Mouse (Mus musculus): Measurements from ENCODE around the gene Abraxas1. TPM values are rescaled to one million over a fixed set of nuclear protein-coding genes. Genes with fewer than 3 reads are reported as not detected.

Gene Abraxas1
- polyA plus RNA-seq, 1 experiment = not detected

DNA sequence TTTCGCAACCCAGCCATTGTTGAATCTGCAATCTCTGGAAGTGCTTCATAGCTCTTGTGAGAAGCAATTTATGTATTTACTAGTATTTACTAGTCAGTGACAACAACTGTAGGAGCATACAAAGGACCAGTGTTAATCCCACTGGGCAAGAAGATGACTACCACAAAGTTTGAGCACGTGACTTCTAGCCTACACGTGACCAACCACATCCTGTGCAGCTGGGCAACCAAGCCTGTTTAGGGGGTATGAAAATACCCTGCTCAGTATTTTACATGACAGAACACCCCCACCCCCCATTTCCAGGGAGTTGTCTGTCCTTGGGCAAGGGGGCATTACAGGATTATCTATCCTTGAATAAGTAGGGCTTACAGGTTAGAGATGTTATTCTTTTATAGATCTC, 35.8 kb upstream of the Abraxas1 start:
- TF ChIP-seq POLR2A (IDR thresholded peaks at IDR 0.05; ENCODE audit: insufficient read depth, low read depth, low read length) (no peak), CTCF (IDR thresholded peaks at IDR 0.05; ENCODE audit: insufficient read depth, low read depth, low read length) (no peak)
- no peak overlapping the region for H3K27ac ChIP-seq (ENCODE audit: insufficient read depth, low read depth, low read length)
- no peak overlapping the region for H3K4me3 ChIP-seq (ENCODE audit: insufficient read depth, low read depth, low read length)
- 91% methylated on average over 3 of the region's 3 CpGs for WGBS
- no peaks in the 10 kb centered on the region for H3K4me1 ChIP-seq (ENCODE audit: control insufficient read depth, insufficient read depth, low read length)

GRCm38 (mm10) chr5:100853963-100854362, 33.2 kb upstream of the Abraxas1 start:
- WGBS = 88% methylated on average over 4 of the region's 4 CpGs
- no peak overlapping the region for H3K27ac ChIP-seq (ENCODE audit: insufficient read depth, low read depth, low read length)
- TF ChIP-seq POLR2A (IDR thresholded peaks at IDR 0.05; ENCODE audit: insufficient read depth, low read depth, low read length) (no peak), CTCF (IDR thresholded peaks at IDR 0.05; ENCODE audit: insufficient read depth, low read depth, low read length) (no peak)
- no peak overlapping the region for H3K4me3 ChIP-seq (ENCODE audit: insufficient read depth, low read depth, low read length)
- no peaks in the 10 kb centered on the region for H3K4me1 ChIP-seq (ENCODE audit: control insufficient read depth, insufficient read depth, low read length)

DNA sequence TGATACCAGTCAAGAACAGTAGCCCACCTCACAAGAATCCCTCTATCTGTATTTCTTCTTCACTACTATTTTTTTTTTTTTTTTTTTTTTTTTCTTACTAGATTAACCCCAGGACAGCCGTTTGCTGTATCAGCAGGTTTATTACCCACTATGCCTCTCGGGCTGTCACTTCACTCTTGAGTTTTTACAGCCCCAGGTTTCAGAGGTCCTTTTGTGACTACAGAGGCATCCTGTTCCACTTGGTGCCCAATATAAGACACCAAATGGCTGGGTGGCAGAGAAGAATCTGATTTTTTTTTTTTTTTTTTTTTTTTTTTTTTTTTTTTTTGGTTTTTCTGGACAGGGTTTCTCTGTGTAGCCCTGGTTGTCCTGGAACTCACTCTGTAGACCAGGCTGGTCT, 26.4 kb upstream of the Abraxas1 start:
- WGBS = 22% methylated on average over 2 of the region's 2 CpGs
- H3K27ac ChIP-seq (ENCODE audit: insufficient read depth, low read depth, low read length) = no peak overlapping the region
- peaks cover 10% of the 10 kb centered on the region for H3K4me1 ChIP-seq (ENCODE audit: control insufficient read depth, insufficient read depth, low read length)
- peak overlapping the region; percentile 49; the same call in 1 of the 2 replicates for H3K4me3 ChIP-seq (ENCODE audit: insufficient read depth, low read depth, low read length)
- no peak for TF ChIP-seq POLR2A (IDR thresholded peaks at IDR 0.05; ENCODE audit: insufficient read depth, low read depth, low read length)
- no peak for TF ChIP-seq CTCF (IDR thresholded peaks at IDR 0.05; ENCODE audit: insufficient read depth, low read depth, low read length)

GRCm38 (mm10) chr5:100846599-100846920, 25.8 kb upstream of the Abraxas1 start:
- no peak overlapping the region for H3K27ac ChIP-seq (ENCODE audit: insufficient read depth, low read depth, low read length)
- no peak for TF ChIP-seq POLR2A (IDR thresholded peaks at IDR 0.05; ENCODE audit: insufficient read depth, low read depth, low read length)
- TF ChIP-seq CTCF (IDR thresholded peaks at IDR 0.05; ENCODE audit: insufficient read depth, low read depth, low read length) = no peak
- H3K4me3 ChIP-seq (ENCODE audit: insufficient read depth, low read depth, low read length) = peak overlapping the region; percentile 49
- WGBS = under 1% methylated on average over 22 of the region's 22 CpGs
- H3K4me1 ChIP-seq (ENCODE audit: control insufficient read depth, insufficient read depth, low read length) = peaks cover 10% of the 10 kb centered on the region

DNA sequence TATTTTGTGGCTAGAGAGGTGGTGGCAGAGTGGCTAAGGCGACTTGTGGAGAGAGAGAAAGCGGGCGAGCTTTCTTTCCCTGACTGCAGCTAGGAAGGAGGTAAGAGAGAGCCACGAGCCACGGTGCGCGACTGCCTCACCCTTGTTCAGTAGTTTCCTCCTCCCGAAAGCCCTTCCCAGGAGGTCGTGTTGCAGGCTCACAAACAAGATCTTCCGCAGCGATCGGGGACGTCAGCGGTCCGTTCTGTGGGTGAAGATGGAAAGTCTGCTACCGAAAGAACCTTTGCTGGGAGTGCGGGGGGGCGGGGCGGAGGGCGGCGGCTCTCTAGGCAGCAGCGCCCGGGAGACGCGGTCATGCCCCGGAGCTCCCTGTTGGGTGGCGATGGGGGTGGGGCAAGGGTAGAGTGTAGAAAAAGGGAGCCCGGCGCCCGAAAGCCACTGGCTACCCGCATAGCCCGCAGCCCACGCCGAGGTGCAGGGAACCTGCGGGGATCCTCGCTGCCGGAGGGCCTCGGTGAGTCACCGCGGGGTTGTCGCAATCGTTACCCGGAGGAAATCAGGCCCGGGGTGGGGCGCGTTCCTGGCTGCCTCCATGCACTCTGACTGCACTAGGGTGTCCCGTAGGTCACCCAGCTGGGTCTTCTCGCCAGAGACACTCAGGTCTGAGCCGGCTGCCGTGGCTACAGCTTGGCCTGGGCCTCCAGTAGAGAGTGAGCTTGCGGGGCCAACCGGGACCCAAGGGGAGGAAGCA, 25.3 kb upstream of the Abraxas1 start:
- H3K27ac ChIP-seq (ENCODE audit: insufficient read depth, low read depth, low read length) = no peak overlapping the region
- WGBS = under 1% methylated on average over 52 of the region's 52 CpGs
- TF ChIP-seq CTCF (IDR thresholded peaks at IDR 0.05; ENCODE audit: insufficient read depth, low read depth, low read length) = no peak
- no peak for TF ChIP-seq POLR2A (IDR thresholded peaks at IDR 0.05; ENCODE audit: insufficient read depth, low read depth, low read length)
- H3K4me3 ChIP-seq (ENCODE audit: insufficient read depth, low read depth, low read length) = peak overlapping the region; percentile 49
- H3K4me1 ChIP-seq (ENCODE audit: control insufficient read depth, insufficient read depth, low read length) = peaks cover 10% of the 10 kb centered on the region

- TF ChIP-seq CTCF (IDR thresholded peaks at IDR 0.05; ENCODE audit: insufficient read depth, low read depth, low read length) (peak; percentile 29; the same call in 1 of the 2 replicates), POLR2A (IDR thresholded peaks at IDR 0.05; ENCODE audit: insufficient read depth, low read depth, low read length) (no peak)
- peaks cover 10% of the 10 kb centered on the region for H3K4me1 ChIP-seq (ENCODE audit: control insufficient read depth, insufficient read depth, low read length)
- no peak within 1 kb of the TSS for H3K27ac ChIP-seq (ENCODE audit: insufficient read depth, low read depth, low read length)
- WGBS = under 1% methylated on average over 16 of the region's 16 CpGs
- H3K4me3 ChIP-seq (ENCODE audit: insufficient read depth, low read depth, low read length) = peak within 1 kb of the TSS; percentile 49
Observed at GRCm38 (mm10) chr5:100845485-100845847, 24.7 kb upstream of the Abraxas1 start, which contains the start of gene Gpat3. Gene Gpat3, plus strand, starts transcription at chr5:100845713.

DNA sequence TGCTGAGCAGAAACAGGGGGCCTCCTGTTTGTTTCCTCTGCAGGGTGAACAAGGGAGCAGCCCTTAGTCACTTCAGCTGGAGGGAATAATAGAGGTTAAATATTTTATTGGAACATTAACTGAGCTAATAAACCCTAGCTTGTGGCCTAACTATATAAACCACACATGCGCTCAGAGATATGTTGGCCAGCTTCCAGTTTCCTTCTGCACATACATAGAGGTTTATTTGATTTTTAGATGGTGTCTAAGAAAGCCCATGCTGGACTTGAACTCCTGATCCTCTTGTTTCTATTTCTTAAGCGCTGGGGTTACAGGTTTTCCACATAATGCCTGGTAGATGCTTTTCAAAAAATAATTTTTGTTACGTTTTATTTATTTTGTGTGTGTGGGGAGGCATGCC, 23.7 kb upstream of the Abraxas1 start:
- no peak overlapping the region for H3K4me3 ChIP-seq (ENCODE audit: insufficient read depth, low read depth, low read length)
- 53% methylated on average over 3 of the region's 3 CpGs for WGBS
- TF ChIP-seq CTCF (IDR thresholded peaks at IDR 0.05; ENCODE audit: insufficient read depth, low read depth, low read length) (no peak), POLR2A (IDR thresholded peaks at IDR 0.05; ENCODE audit: insufficient read depth, low read depth, low read length) (no peak)

GRCm38 (mm10) chr5:100837907-100838306, 17.1 kb upstream of the Abraxas1 start:
- no peak overlapping the region for H3K4me3 ChIP-seq (ENCODE audit: insufficient read depth, low read depth, low read length)
- H3K4me1 ChIP-seq (ENCODE audit: control insufficient read depth, insufficient read depth, low read length) = no peaks in the 10 kb centered on the region
- H3K27ac ChIP-seq (ENCODE audit: insufficient read depth, low read depth, low read length) = no peak overlapping the region
- 86% methylated on average over 7 of the region's 7 CpGs for WGBS
- TF ChIP-seq POLR2A (IDR thresholded peaks at IDR 0.05; ENCODE audit: insufficient read depth, low read depth, low read length) = no peak
- TF ChIP-seq CTCF (IDR thresholded peaks at IDR 0.05; ENCODE audit: insufficient read depth, low read depth, low read length) = no peak

More for the DNA sequence above, 23.7 kb upstream of the Abraxas1 start:
- H3K4me1 ChIP-seq (ENCODE audit: control insufficient read depth, insufficient read depth, low read length) = peaks cover 10% of the 10 kb centered on the region
- H3K27ac ChIP-seq (ENCODE audit: insufficient read depth, low read depth, low read length) = no peak overlapping the region

GRCm38 (mm10) chr5:100835862-100836538, 15.2 kb upstream of the Abraxas1 start:
- Histone ChIP-seq H3K4me1 (ENCODE audit: control insufficient read depth, insufficient read depth, low read length) (no peaks in the 10 kb centered on the region), H3K4me3 (ENCODE audit: insufficient read depth, low read depth, low read length) (no peak overlapping the region), H3K27ac (ENCODE audit: insufficient read depth, low read depth, low read length) (no peak overlapping the region)
- no peak for TF ChIP-seq CTCF (IDR thresholded peaks at IDR 0.05; ENCODE audit: insufficient read depth, low read depth, low read length)
- TF ChIP-seq POLR2A (IDR thresholded peaks at IDR 0.05; ENCODE audit: insufficient read depth, low read depth, low read length) = no peak
- WGBS = 74% methylated on average over 9 of the region's 9 CpGs

Data from olfactory bulb, adult 2 months (tissue).